Mouse (Mus musculus): Measurements from ENCODE around the gene Sv2c. TPM values are rescaled to one million over a fixed set of nuclear protein-coding genes. Genes with fewer than 3 reads are reported as not detected.

Gene Sv2c
- polyA plus RNA-seq, 1 experiment from 2014 or later = 0.57 TPM

- Histone ChIP-seq H3K4me2 (replicated peaks; ENCODE audit: low read depth, low read length) (no peak overlapping the region), H3K4me1 (ENCODE audit: control insufficient read depth, insufficient read depth, low read length) (no peaks in the 10 kb centered on the region), H3K4me3 (ENCODE audit: low read length) (no peak overlapping the region), H3K9me3 (ENCODE audit: control insufficient read depth, low read length) (peaks cover 4% of the 10 kb centered on the region; the same call in 1 of the 2 replicates), H3K9ac (ENCODE audit: low read depth, low read length) (no peak overlapping the region), H3K27ac (ENCODE audit: low read depth, low read length) (no peak overlapping the region), H3K36me3 (ENCODE audit: control insufficient read depth, insufficient read depth, low read length) (no peaks in the 10 kb centered on the region), H3K27me3 (ENCODE audit: control insufficient read depth, insufficient read depth, low read length) (no peaks in the 10 kb centered on the region)
- no peak for ATAC-seq (ENCODE audit: low FRiP score, low TSS enrichment)
- 70% methylated on average over 2 of the region's 2 CpGs for WGBS
Observed at GRCm38 (mm10) chr13:95924201-95924621, 208.2 kb downstream of the Sv2c start.

GRCm38 (mm10) chr13:95922626-95923025 lies 209.8 kb downstream of the Sv2c start:
- no peak for ATAC-seq (ENCODE audit: low FRiP score, low TSS enrichment)
- Histone ChIP-seq H3K9me3 (ENCODE audit: control insufficient read depth, low read length) (peaks cover 4% of the 10 kb centered on the region; the same call in 1 of the 2 replicates), H3K4me1 (ENCODE audit: control insufficient read depth, insufficient read depth, low read length) (no peaks in the 10 kb centered on the region), H3K4me3 (ENCODE audit: low read length) (no peak overlapping the region), H3K36me3 (ENCODE audit: control insufficient read depth, insufficient read depth, low read length) (no peaks in the 10 kb centered on the region), H3K27me3 (ENCODE audit: control insufficient read depth, insufficient read depth, low read length) (no peaks in the 10 kb centered on the region), H3K27ac (ENCODE audit: low read depth, low read length) (no peak overlapping the region), H3K9ac (ENCODE audit: low read depth, low read length) (no peak overlapping the region), H3K4me2 (replicated peaks; ENCODE audit: low read depth, low read length) (no peak overlapping the region)
- 86% methylated on average over 4 of the region's 4 CpGs for WGBS

- H3K4me1 ChIP-seq (ENCODE audit: control insufficient read depth, insufficient read depth, low read length) = no peaks in the 10 kb centered on the region
Observed at GRCm38 (mm10) chr13:95918624-95919284, 213.6 kb downstream of the Sv2c start.

GRCm38 (mm10) chr13:95913046-95913406 lies 219.4 kb downstream of the Sv2c start:
- Histone ChIP-seq H3K27ac (ENCODE audit: low read depth, low read length) (no peak overlapping the region), H3K9me3 (ENCODE audit: control insufficient read depth, low read length) (no peaks in the 10 kb centered on the region), H3K4me1 (ENCODE audit: control insufficient read depth, insufficient read depth, low read length) (no peaks in the 10 kb centered on the region), H3K9ac (ENCODE audit: low read depth, low read length) (no peak overlapping the region), H3K36me3 (ENCODE audit: control insufficient read depth, insufficient read depth, low read length) (no peaks in the 10 kb centered on the region), H3K4me3 (ENCODE audit: low read length) (no peak overlapping the region), H3K27me3 (ENCODE audit: control insufficient read depth, insufficient read depth, low read length) (no peaks in the 10 kb centered on the region), H3K4me2 (replicated peaks; ENCODE audit: low read depth, low read length) (no peak overlapping the region)
- ATAC-seq (ENCODE audit: low FRiP score, low TSS enrichment) = no peak
- 87% methylated on average over 2 of the region's 2 CpGs for WGBS

More at GRCm38 (mm10) chr13:95918624-95919284, 213.6 kb downstream of the Sv2c start:
- Histone ChIP-seq H3K27me3 (ENCODE audit: control insufficient read depth, insufficient read depth, low read length) (no peaks in the 10 kb centered on the region), H3K9me3 (ENCODE audit: control insufficient read depth, low read length) (peaks cover 4% of the 10 kb centered on the region; the same call in 1 of the 2 replicates), H3K4me3 (ENCODE audit: low read length) (no peak overlapping the region), H3K4me2 (replicated peaks; ENCODE audit: low read depth, low read length) (no peak overlapping the region), H3K27ac (ENCODE audit: low read depth, low read length) (no peak overlapping the region), H3K36me3 (ENCODE audit: control insufficient read depth, insufficient read depth, low read length) (no peaks in the 10 kb centered on the region), H3K9ac (ENCODE audit: low read depth, low read length) (no peak overlapping the region)
- no peak for ATAC-seq (ENCODE audit: low FRiP score, low TSS enrichment)
- WGBS = 93% methylated on average over 9 of the region's 9 CpGs

- Histone ChIP-seq H3K4me1 (ENCODE audit: control insufficient read depth, insufficient read depth, low read length) (no peaks in the 10 kb centered on the region), H3K36me3 (ENCODE audit: control insufficient read depth, insufficient read depth, low read length) (no peaks in the 10 kb centered on the region)
- 87% methylated on average over 11 of the region's 11 CpGs for WGBS
Observed at GRCm38 (mm10) chr13:95912157-95913045, 220.0 kb downstream of the Sv2c start.

GRCm38 (mm10) chr13:95910270-95910669 lies 222.1 kb downstream of the Sv2c start:
- H3K27ac ChIP-seq (ENCODE audit: low read depth, low read length) = no peak overlapping the region
- H3K27me3 ChIP-seq (ENCODE audit: control insufficient read depth, insufficient read depth, low read length) = no peaks in the 10 kb centered on the region
- no peaks in the 10 kb centered on the region for H3K4me1 ChIP-seq (ENCODE audit: control insufficient read depth, insufficient read depth, low read length)
- H3K36me3 ChIP-seq (ENCODE audit: control insufficient read depth, insufficient read depth, low read length) = no peaks in the 10 kb centered on the region
- 80% methylated on average over 9 of the region's 9 CpGs for WGBS
- ATAC-seq (ENCODE audit: low FRiP score, low TSS enrichment) = no peak
- H3K4me2 ChIP-seq (replicated peaks; ENCODE audit: low read depth, low read length) = no peak overlapping the region
- H3K9ac ChIP-seq (ENCODE audit: low read depth, low read length) = no peak overlapping the region
- no peak overlapping the region for H3K4me3 ChIP-seq (ENCODE audit: low read length)
- H3K9me3 ChIP-seq (ENCODE audit: control insufficient read depth, low read length) = no peaks in the 10 kb centered on the region

More at GRCm38 (mm10) chr13:95912157-95913045, 220.0 kb downstream of the Sv2c start:
- ATAC-seq (ENCODE audit: low FRiP score, low TSS enrichment) = no peak
- Histone ChIP-seq H3K4me2 (replicated peaks; ENCODE audit: low read depth, low read length) (no peak overlapping the region), H3K4me3 (ENCODE audit: low read length) (no peak overlapping the region), H3K27ac (ENCODE audit: low read depth, low read length) (no peak overlapping the region), H3K9ac (ENCODE audit: low read depth, low read length) (no peak overlapping the region), H3K27me3 (ENCODE audit: control insufficient read depth, insufficient read depth, low read length) (no peaks in the 10 kb centered on the region), H3K9me3 (ENCODE audit: control insufficient read depth, low read length) (no peaks in the 10 kb centered on the region)

- 82% methylated on average over 2 of the region's 2 CpGs for WGBS
- no peak overlapping the region for H3K9ac ChIP-seq (ENCODE audit: low read depth, low read length)
- H3K27me3 ChIP-seq (ENCODE audit: control insufficient read depth, insufficient read depth, low read length) = no peaks in the 10 kb centered on the region
- no peak overlapping the region for H3K27ac ChIP-seq (ENCODE audit: low read depth, low read length)
- no peaks in the 10 kb centered on the region for H3K9me3 ChIP-seq (ENCODE audit: control insufficient read depth, low read length)
- ATAC-seq (ENCODE audit: low FRiP score, low TSS enrichment) = no peak
- H3K36me3 ChIP-seq (ENCODE audit: control insufficient read depth, insufficient read depth, low read length) = no peaks in the 10 kb centered on the region
- no peaks in the 10 kb centered on the region for H3K4me1 ChIP-seq (ENCODE audit: control insufficient read depth, insufficient read depth, low read length)
- no peak overlapping the region for H3K4me3 ChIP-seq (ENCODE audit: low read length)
- no peak overlapping the region for H3K4me2 ChIP-seq (replicated peaks; ENCODE audit: low read depth, low read length)
Observed at GRCm38 (mm10) chr13:95909244-95909643, 223.1 kb downstream of the Sv2c start.
